Comparison of ENCODE assay signal across 9 mouse cellular contexts in the genomic region with DNA sequence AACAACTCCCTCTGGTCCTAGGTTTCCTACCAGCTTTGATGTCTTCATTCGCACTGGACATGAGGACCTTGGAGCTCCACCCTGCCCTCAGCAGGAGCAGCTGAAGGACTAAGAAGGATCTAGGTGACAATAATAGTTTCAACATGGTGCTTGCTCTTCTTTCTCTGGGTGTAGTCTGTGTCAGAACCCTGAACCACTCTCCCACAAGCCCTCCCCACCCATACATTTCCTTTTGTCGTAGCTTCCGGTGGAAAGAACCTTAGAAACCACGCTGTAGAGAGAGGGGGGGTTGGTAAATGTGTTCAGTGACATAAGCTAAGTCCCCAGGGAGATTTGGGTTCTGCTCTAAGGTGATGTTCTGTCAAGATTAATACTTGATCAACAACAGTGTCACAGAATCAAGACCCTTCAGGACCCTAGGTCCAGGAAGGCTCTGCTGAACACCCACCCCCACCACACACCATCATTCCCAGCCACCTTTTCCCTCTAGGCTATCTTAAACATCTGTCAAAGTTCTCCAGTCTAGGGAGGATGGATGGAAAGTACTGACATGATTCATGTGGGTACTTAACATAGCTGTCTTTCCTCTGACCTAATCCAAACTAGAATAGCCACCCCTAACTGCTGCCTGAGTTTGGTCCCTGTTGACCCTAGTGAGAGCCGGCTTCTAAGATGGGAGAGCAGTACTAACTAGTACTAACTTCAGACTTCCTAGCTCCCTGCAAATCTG. TPM values are rescaled to one million over a fixed set of nuclear protein-coding genes. Genes with fewer than 3 reads are reported as not detected.
DNase-seq lines count a peak whose midpoint lies in the region; ATAC-seq and TF ChIP-seq lines count a peak whose summit lies in the region.
"Had no signal": no experiment of that assay in that cellular context is flagged by ENCODE, and none has a peak within 500 bp of the region (broad histone marks: within the 10 kb centered on the region; RNA-seq: fewer than 3 reads in every experiment).

A gene (minus strand): TSS at position 231 of the 730 bp plus-strand sequence.

- no peaks in the 10 kb centered on the region; the same call in 1 of the 2 replicates for H3K27me3 ChIP-seq in heart, embryonic 12.5 days (replicated peaks)
- H3K27me3 ChIP-seq in lung, embryonic 15.5 days = peaks cover 5% of the 10 kb centered on the region; the same call in 1 of the 2 replicates

- WGBS in heart, embryonic 12.5 days = 52% methylated on average over 5 of the region's 5 CpGs
- 51% methylated on average over 5 of the region's 5 CpGs for WGBS in lung, embryonic 15.5 days

- TF ChIP-seq CTCF in layer of hippocampus, adult 2 months (conservative IDR thresholded peaks at IDR 0.05) = no peak

- H3K4me3 ChIP-seq in heart, embryonic 12.5 days = no peak within 1 kb of the TSS
- no peak within 1 kb of the TSS for H3K4me3 ChIP-seq in lung, embryonic 15.5 days
- H3K4me3 ChIP-seq in layer of hippocampus, adult 2 months = no peak within 1 kb of the TSS

- no peak within 1 kb of the TSS for H3K9ac ChIP-seq in heart, embryonic 12.5 days
- no peak within 1 kb of the TSS for H3K9ac ChIP-seq in lung, embryonic 15.5 days

- DNase-seq in 416B (ENCODE audit: low read depth) = peak; percentile 75
- peak; percentile 66 to 76 for DNase-seq in B cell, adult 2 months
- no peak for DNase-seq in cerebellum, adult 18-20 months
- no peak for DNase-seq in layer of hippocampus, adult 2 months (ENCODE audit: low spot score in 2 of 2)
- DNase-seq in retina, embryonic 14.5 days (ENCODE audit: low spot score) = no peak
- DNase-seq in frontal cortex, postnatal 25 days (ENCODE audit: low spot score in 2 of 2) = no peak
- DNase-seq: cerebellum, adult 11 months had no signal

- no peak within 1 kb of the TSS for H3K27ac ChIP-seq in heart, embryonic 12.5 days (ENCODE audit: poor library complexity, severe bottlenecking)
- no peak within 1 kb of the TSS for H3K27ac ChIP-seq in lung, embryonic 15.5 days
- H3K27ac ChIP-seq in layer of hippocampus, adult 2 months = no peak within 1 kb of the TSS

- no peak for ATAC-seq in heart, embryonic 12.5 days (ENCODE audit: insufficient number of reproducible peaks, low FRiP score)
- ATAC-seq in lung, embryonic 15.5 days (ENCODE audit: borderline replicate concordance, extremely low read depth, low FRiP score, low TSS enrichment) = no peak

- H3K36me3 ChIP-seq in heart, embryonic 12.5 days = no peaks in the 10 kb centered on the region
- H3K36me3 ChIP-seq in lung, embryonic 15.5 days = no peaks in the 10 kb centered on the region

- H3K4me1 ChIP-seq in heart, embryonic 12.5 days (replicated peaks) = peaks cover 18% of the 10 kb centered on the region
- no peaks in the 10 kb centered on the region for H3K4me1 ChIP-seq in lung, embryonic 15.5 days

- peak within 1 kb of the TSS; percentile 29; the same call in 1 of the 2 replicates for H3K4me2 ChIP-seq in heart, embryonic 12.5 days
- H3K4me2 ChIP-seq in lung, embryonic 15.5 days = peak within 1 kb of the TSS; percentile 13; the same call in 1 of the 2 replicates

- H3K9me3 ChIP-seq in heart, embryonic 12.5 days (replicated peaks) = no peaks in the 10 kb centered on the region
- H3K9me3 ChIP-seq in lung, embryonic 15.5 days = no peaks in the 10 kb centered on the region

RNA-seq across cellular contexts. Expression of the gene that starts here (rescaled TPM):
- polyA plus RNA-seq in heart, embryonic 12.5 days (2016; fragmentation: Nextera tagmentation; extraction: Ambion mirVana) = 10.7 and 11.8 TPM in 2 replicates
- polyA plus RNA-seq in lung, embryonic 15.5 days (2015; fragmentation: Nextera tagmentation; extraction: Ambion mirVana) = 19.4 and 27.6 TPM in 2 replicates
- 1 to 10 TPM in 1 of 2 experiments, under 1 TPM in 1; 0.83 to 1.2 TPM for total RNA-seq in layer of hippocampus, adult 2 months (2021)

Comparison
In these comparisons a context has a peak if more than half of its experiments do, and no peak if none do; other contexts are left out.
1. DNase-seq: peak in 416B (single experiment) and B cell, adult 2 months (2 of 2); none in cerebellum, adult 18-20 months (0 of 2), layer of hippocampus, adult 2 months (0 of 2), retina, embryonic 14.5 days (single experiment) and frontal cortex, postnatal 25 days (0 of 2).